Mouse (Mus musculus) kidney, adult 18-20 months (tissue): ENCODE measurements around the gene Zgrf1.

Experiments used
- DNase-seq: peaks from one replicate; pipeline ENCODE4 v3.0.0; 2021

Gene Zgrf1

GRCm38 (mm10) chr3:127562974-127563373 lies 9.7 kb downstream of the Zgrf1 start:
- DNase-seq = no peak

DNA sequence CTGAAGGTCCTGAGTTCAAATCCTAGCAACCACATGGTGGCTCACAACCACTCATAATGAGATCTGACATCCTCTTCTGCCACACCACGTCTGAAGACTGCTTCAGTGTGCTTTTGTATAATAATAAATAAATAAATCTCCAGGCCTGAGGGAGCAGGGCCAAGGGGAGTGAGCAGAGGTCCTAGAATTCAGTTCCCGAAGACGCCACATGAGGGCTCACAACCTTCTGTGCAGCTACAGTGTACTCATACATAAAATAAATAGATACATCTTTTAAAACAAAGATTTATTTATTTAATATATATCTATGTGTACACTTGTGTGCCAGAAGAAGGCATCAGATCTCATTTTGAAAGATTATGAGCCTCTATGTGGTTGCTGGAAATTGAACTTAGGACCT lies 11.8 kb downstream of the Zgrf1 start:
- no peak for DNase-seq

DNA sequence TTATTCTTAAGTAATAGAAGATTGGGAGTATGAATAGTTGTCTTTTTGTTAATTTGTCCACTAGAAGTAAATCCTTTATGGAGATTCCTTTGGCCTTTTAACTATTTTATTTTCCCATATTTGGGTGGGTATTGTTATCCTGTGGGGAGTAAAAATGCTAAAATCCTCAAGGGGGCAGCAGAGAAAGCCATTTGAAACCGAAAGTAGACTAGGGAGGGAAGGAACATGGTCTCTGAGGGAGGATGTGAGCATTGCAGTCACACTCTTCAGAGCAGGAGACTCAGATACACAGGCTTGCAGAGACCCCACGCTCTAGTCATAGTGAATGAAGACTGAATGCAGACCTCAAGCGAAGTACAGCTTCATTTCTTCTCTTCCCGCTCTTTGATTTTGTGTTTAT lies 19.3 kb downstream of the Zgrf1 start:
- peak; percentile 35 for DNase-seq

DNA sequence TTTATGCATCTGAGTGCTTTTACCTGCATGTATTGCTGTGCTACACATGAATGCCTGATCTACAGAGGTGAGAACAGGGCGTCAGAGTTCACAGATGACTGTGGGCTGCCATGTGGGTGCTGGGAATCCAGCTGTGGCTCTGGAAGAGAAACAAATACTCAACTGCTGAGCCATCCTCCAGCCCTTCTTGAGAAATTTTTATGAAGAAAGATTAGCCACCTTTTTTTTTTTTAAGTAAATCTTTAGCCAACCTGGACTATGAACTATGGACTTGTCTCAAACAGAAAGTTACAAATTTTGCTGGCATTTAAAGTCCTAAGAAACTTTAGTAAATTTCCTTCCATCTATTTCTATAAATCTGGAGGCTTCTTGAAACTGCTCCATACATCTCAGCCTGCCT lies 43.8 kb downstream of the Zgrf1 start:
- no peak for DNase-seq

DNA sequence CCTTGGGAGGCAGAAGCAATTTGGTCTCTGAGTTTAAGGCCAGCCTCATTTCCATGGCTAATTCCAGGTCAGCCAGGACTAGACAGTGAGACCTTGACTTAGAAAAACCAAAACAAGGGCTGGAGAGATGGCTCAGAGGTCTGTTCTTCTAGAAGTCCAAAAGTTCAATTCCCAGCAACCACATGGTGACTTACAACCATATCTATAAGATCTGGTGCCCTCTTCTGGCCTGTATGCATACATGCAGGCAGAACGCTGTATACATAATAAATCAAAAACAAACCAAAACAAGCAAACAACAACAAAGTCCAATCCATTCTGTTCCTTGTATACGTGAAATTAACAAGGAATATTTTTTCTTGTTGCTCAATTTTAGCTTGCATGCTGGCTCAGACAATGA lies 54.8 kb downstream of the Zgrf1 start:
- no peak for DNase-seq

DNA sequence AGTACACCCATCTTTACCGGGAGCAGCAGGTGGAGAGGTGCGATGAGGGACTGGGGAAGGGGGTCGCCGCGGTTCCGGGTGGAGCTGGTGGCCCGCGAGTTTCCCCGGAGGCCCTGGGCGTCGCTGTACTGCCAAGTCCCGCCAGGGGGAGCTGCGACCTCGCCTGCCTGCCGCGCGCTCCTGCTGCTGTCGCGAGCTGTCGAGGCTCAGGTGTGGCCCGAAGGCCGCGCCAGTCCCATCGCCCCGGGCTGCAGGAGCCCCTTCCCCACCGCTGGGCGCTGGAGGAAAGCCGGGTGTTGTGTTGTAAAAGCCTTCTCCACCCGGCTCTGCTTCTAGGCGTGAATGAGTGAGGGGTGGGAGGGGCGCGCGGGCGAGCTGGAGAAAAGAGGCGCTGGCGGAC lies 72.0 kb downstream of the Zgrf1 start:
- DNase-seq = peak; percentile 74

GRCm38 (mm10) chr3:127625701-127626399 lies 72.6 kb downstream of the Zgrf1 start:
- DNase-seq = peak; percentile 17

DNA sequence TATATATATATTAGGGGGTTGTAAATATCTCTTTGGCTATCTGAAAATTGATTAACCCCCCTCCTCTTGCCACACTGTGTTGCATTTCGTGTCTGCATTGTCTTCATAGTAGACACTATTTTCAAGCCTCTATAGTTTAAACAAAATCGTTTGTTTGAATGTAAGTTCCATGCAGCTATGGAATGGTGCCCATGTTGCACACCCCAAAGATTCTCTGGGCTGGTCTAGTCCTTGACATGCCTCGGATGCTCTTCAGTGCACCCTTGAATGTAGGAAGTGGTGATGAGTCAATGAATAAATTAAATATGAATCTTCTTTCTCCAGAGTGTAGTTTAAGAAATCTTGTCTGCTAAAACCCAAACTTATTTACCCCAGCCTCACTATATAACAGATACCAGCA lies 73.2 kb downstream of the Zgrf1 start:
- no peak for DNase-seq

DNA sequence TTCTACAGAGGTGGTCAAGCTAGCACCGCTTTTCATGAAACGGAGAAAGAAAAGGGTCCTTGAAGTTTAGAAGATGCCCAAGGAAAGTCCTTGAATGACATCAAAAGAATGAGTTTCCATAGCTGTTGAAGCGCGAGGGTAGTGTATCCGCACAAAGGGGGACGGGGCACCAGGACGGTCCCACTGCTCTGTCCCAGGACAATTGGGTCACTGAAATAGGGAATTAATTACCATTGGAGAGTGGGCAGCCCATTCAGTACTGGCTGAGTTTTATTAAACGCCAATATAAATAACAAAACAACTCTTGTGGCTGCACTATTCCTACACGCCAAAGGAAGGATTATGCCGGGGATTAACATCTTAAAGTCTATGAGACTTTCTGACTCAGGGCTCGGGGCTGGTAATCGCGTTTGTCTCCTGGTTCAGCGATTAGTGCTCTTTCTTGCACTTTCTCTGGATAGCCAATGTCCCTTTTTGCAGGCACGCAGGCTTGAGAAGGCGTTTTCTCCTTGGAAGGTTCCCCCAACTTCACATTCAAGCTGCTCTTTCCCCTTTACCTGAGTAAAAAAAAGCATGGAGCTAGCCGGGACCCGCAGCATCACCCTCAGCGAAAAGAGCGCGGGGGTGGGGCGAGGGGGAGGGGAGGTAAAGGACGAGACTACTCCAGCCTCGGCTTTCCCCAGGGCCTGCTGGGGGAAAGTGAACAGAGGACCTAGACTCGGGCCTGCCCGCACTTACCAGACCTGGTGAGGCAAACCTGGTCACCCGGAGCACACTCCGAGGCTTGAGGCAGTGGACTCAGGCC lies 74.1 kb downstream of the Zgrf1 start:
- peak; percentile 15 for DNase-seq

GRCm38 (mm10) chr3:127627956-127628310 lies 74.6 kb downstream of the Zgrf1 start:
- DNase-seq = no peak

GRCm38 (mm10) chr3:127628311-127629184 lies 75.3 kb downstream of the Zgrf1 start:
- peak; percentile 28 for DNase-seq

DNA sequence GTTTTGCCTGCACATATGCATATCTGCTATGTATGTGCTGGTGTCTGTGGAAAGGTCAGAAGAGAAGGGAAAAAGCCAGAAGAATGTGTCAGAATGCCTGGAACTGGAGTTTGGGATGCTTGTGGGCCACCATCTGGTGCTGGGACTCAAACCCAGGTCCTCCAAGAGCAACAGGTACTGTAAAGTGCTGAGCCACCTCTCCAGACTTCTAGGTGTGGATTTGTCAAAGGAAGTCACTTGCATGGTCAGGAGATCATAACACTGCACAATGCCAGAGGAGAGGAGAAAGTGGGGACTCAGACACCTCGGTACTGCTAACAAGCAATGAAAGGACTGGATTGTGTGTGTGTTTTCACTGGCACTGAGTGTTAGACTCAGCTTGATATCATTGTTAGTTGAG lies 76.9 kb downstream of the Zgrf1 start:
- DNase-seq = no peak

GRCm38 (mm10) chr3:127630735-127631372 lies 77.6 kb downstream of the Zgrf1 start:
- no peak for DNase-seq

DNA sequence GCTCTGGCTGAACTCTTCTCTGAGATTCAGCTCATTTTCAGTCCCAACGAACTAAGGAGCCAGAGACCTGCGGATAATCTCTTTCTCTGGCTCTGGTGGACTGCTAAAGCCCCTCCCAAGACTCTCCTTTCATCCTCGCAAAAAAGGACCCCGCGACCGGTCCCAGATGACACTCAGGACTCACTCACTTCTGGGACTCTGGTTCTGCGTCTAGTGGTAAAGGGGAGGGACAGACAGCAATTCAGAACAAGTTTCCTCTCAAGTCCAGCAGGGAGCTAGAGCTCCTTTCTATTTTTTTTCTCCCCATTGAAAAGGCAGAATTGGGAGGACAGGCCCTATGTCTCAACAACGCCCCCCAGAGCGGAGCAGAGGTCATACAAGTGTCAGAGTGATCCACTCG lies 78.3 kb downstream of the Zgrf1 start:
- peak; percentile 24 for DNase-seq

DNA sequence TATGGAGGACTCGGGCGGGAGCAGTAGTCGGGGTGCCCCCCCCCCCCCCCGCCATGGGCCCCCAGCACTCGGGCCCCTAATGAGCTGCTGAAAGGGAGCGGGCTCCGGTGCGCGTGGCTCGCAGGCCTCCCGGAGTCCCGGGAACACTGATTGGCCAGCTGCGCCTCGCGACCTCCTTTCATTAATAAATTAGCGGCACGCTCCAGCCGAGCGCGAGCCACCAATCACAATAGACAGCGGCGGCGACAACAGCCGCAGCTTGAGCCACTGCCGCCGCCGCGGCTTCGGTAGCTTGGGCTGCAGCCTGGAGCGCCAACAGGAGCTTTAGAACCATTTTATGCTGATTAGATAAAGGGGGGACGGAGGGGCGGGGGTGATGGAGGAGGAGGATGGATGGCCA lies 79.2 kb downstream of the Zgrf1 start:
- peak; percentile 34 for DNase-seq

- peak; percentile 26 for DNase-seq
These were observed 80.1 kb downstream of the Zgrf1 start, which contains the start of gene Neurog2 for GRCm38 (mm10) chr3:127633080-127634032. Gene Neurog2, plus strand, starts transcription at chr3:127633135.

- peak; percentile 76 for DNase-seq
These were observed 81.1 kb downstream of the Zgrf1 start for GRCm38 (mm10) chr3:127634101-127634983.

DNA sequence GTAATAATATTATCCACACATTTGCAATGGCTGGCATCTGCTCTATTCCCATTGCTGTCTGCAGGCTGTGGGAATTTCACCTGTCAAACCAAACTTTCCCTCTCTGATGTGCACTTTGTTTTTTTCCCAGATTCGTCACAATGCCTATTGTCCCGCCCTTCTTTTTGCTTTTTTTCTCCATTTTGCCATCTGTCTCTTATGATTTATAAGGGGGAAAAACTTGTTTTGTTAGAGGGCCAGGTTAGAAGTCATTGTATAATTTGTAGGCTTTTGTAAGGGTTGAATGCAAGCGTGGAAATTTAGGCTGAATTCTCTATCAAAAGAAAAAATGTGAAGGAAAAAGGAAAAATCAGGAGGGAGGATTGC lies 81.7 kb downstream of the Zgrf1 start:
- no peak for DNase-seq

GRCm38 (mm10) chr3:127639875-127640761 lies 86.8 kb downstream of the Zgrf1 start:
- peak; percentile 29 for DNase-seq
